Mouse (Mus musculus) neural tube, embryonic 10.5 days (tissue): Measurements from ENCODE around the gene Arhgap32.

Source experiments
- DNase-seq: peaks from one replicate; pipeline ENCODE4 v3.0.0-alpha.2; 2017; ENCODE audit warnings: low spot score; ENCODE audit errors: extremely low spot score

The Arhgap32 gene

GRCm38 (mm10) chr9:32192295-32193073 lies 76.5 kb downstream of the Arhgap32 start:
- no peak for DNase-seq

GRCm38 (mm10) chr9:32204450-32204990 lies 88.6 kb downstream of the Arhgap32 start:
- no peak for DNase-seq

DNA sequence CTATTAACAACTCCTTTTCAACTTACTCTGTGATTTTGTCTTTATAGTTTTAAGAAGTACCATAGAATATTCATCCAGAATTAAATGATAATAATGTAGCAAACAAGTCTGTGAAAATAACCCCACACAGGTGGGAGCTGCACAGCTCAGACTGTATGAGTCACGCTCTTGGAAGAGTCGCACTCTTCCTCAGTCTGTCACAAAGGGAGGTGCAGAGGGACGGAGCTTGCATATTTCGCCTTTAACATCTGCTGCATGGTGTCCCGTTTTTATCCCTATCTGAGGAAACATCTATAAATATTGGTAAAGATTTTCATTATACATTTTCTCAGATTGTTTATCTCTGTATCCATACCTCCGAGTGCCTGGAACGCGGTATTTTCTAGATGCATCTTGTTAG lies 91.2 kb downstream of the Arhgap32 start:
- no peak for DNase-seq

DNA sequence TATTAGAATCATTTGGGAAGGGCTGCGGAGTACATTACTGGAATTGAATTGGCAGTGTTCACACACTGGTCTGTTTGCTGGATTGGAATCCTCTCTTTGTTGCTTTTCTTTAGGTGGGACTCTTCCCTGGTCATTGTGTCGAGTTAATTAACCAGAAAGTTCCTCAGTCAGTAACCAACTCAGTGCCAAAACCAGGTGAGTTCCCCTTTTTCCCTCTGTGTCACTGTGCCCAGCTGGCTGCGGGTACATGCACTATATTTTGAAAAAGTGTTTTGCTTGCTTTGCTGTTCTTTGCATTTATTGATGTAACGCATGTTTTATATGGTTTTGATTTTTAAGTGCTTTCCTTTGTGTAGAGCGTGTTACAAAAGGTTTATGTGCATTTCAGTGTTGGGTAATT lies 92.1 kb downstream of the Arhgap32 start:
- DNase-seq, result no peak

GRCm38 (mm10) chr9:32216820-32217567 lies 101.1 kb downstream of the Arhgap32 start:
- DNase-seq, result no peak

DNA sequence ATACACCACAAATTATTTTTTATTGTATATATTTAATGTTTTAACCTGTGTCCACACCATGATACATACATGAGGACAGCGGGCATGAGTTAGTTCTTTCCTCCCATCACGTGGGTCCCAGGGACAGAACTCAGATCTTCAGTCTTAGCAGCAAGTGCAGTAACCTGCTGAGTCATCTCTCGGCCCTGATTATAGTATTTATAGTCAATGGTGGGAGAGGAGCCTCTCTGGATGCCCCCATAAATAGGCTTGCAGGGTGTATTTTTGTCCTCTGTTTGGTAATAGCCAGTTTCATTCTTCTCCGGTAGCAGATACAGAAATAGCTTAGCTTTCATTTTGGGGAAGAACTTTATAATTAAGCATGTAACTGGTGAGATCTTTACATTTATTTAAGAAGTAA lies 103.5 kb downstream of the Arhgap32 start:
- no peak for DNase-seq

DNA sequence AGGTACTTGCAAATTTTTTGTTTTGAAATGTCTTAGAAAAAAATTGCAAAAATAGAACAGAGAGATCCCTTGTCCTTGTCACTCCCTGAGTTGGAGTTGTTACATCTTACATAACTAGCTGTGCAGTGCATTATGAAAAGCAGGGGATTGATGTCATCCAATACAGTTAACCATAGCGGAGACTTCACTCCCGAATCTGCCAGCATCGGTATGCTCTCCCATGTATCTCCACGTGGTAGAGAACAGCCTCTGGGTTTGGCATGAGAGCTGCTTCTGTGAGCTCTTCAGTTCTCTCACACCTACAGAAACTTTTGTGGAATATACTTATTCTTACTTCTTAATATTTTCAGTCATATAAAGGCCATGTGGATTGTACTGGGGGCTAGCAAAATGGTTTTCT lies 106.2 kb downstream of the Arhgap32 start:
- no peak for DNase-seq

DNA sequence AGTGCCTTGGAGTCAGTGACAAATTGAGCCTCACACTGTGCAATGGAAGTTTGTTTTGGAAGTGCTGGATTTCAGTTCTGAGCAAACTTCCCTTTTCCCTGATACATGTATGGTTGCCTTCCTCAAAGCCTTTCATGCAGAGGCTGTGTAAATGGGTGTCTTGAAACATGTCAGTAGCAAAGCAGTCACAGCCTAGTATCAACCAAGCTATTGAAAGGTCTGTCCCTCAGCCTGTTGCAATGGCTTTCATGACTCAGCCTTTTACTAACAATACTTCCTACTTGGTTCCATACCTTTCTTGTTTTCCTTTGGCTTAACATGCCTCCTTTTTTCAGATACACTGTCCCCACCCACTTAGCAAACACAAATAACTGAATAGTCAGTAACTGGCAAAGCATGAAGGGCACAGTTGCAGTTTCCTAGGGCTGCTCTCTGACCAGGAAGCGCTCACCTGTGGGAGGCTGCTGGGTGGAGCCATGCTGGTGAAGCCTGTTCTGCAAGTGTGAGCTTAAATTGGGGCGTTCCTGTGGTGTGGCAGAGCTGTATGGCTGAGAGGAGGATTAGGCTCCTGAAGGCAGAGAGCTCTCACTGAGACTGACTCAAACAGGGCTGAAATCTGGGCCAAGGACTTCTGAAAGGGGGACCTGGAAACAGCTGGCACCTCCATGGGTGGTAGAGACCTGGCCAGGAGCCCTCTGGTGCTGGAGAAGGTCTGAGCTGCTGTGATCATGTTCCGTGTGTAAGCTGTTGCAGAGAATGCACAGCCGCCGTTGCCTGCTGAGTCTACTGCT lies 108.0 kb downstream of the Arhgap32 start:
- DNase-seq, result no peak

GRCm38 (mm10) chr9:32224937-32225336 lies 109.0 kb downstream of the Arhgap32 start:
- DNase-seq, result no peak

- DNase-seq, result no peak
Observed at GRCm38 (mm10) chr9:32225584-32225983, 109.6 kb downstream of the Arhgap32 start.

DNA sequence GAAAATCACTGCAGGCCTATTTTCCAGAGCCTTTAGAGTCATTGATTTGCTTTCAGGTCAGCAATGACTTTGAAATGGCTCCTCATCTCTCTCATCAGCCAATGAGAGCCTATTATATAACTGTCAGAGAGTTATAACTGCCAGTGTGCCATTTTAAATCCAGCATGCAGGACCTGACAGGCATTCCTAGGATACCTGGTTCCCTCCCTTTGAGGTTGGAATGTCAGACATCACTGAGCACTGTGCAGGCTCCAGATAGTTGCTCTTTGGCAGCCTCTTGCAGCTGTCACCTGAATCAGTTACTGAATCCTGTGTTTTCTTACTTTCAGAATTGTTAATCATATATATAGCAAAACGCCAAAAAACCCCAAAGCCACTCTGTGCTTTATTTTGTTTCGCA lies 111.1 kb downstream of the Arhgap32 start:
- DNase-seq, result no peak

DNA sequence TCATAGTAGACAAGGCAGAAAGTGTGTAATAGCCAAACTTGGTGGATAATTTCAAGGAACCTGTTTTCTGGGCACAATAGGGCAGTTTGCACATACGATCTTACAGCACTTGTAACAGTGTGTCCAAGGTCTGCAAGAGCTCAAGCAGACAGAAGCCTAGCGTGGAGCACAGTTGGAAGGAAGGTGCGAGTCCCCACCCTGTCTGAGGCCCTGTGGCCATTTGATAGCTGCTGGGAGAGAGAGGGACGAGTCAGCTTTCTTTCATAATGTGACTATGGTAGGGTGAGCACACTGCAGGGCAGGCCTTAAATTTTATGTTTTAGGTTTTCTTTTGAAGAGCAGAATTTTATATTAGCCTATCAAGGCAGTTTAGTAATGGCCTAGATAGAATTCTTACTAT lies 117.7 kb downstream of the Arhgap32 start:
- DNase-seq, result no peak

- no peak for DNase-seq
Observed at GRCm38 (mm10) chr9:32234767-32235489, 119.0 kb downstream of the Arhgap32 start.

DNA sequence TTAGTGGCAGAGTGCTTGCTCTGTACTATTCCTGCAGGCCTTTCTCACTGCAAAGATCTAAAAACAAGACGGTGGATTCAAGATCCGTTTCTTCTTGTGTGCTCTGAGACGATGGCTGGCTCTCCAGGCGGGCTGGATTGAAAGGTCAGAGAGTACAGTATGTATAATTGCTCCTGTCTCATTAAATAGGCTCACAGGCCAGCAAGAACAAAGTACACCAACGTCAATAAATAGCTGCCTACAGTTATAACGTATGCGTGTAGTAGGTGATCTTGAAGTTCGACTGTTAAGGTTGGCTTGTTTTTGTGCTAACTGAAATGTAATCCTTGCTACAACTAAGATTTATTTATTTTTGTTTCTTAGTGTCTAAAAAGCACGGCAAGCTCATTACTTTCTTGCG lies 123.0 kb downstream of the Arhgap32 start:
- DNase-seq, result no peak

GRCm38 (mm10) chr9:32239427-32239826 lies 123.5 kb downstream of the Arhgap32 start:
- no peak for DNase-seq

GRCm38 (mm10) chr9:32240449-32240848 lies 124.5 kb downstream of the Arhgap32 start:
- no peak for DNase-seq

- DNase-seq, result no peak
Observed at GRCm38 (mm10) chr9:32241637-32242199, 125.8 kb downstream of the Arhgap32 start.

GRCm38 (mm10) chr9:32242921-32243617 lies 127.1 kb downstream of the Arhgap32 start:
- DNase-seq, result no peak

DNA sequence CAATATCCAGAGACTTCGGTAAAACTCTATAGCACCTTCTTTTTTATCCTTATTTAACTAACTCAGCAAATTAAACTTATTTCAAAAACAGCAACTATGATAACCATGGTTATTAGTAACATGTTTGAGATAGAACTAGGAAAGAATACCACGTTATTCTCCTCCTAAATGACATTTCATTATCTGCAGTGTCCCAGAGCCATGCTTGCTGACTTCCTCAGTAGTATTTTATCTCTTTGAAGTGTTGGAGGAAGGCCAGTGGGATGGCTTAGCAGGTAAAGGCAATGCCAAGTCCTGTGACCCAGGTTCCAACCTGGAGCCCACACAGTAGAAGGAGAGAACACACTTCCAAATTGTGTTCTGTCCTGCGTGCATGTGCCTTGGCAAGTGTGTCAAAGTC lies 129.3 kb downstream of the Arhgap32 start:
- no peak for DNase-seq

- DNase-seq, result no peak
Observed at GRCm38 (mm10) chr9:32246123-32246716, 130.3 kb downstream of the Arhgap32 start.
